Mouse (Mus musculus) liver, embryonic 12.5 days (tissue): ENCODE data around the gene Crx. TPM values are rescaled to one million over a fixed set of nuclear protein-coding genes. Genes with fewer than 3 reads are reported as not detected.
"Not testable (repeated sequence)": the region's sequence is repeated elsewhere in the genome, so short reads cannot be mapped to it uniquely, and the experiment has no call there.

ENCODE experiments used
- ATAC-seq: fragments of 200-750 bp; cut with Nextera tagmentation; 2 replicates; pipeline ENCODE4 v1.8.0; 2017; ENCODE audit warnings: moderate number of reproducible peaks, mild to moderate bottlenecking, moderate library complexity
- H3K27ac ChIP-seq: fragments of 300-500 bp; sonication (generic); 2 replicates; pipeline ENCODE4 v1.5.1; 2016; ENCODE audit warnings: mild to moderate bottlenecking
- H3K27me3 ChIP-seq: fragments of 300-500 bp; sonication (generic); replicated peaks from 2 replicates; pipeline ENCODE4 v1.6.1; 2016; ENCODE audit warnings: mild to moderate bottlenecking, moderate library complexity
- H3K36me3 ChIP-seq: fragments of 300-500 bp; sonication (generic); 2 replicates; pipeline ENCODE4 v1.6.1; 2016; ENCODE audit warnings: mild to moderate bottlenecking, moderate library complexity
- H3K4me1 ChIP-seq: fragments of 300-500 bp; sonication (generic); 2 replicates; pipeline ENCODE4 v1.6.1; 2016
- H3K4me2 ChIP-seq: fragments of 300-500 bp; sonication (generic); 2 replicates; pipeline ENCODE4 v1.6.1; 2016; ENCODE audit warnings: mild to moderate bottlenecking, moderate library complexity
- H3K4me3 ChIP-seq: fragments of 300-500 bp; sonication (generic); 2 replicates; pipeline ENCODE4 v1.5.1; 2016; ENCODE audit warnings: mild to moderate bottlenecking, moderate library complexity
- H3K9ac ChIP-seq: fragments of 300-500 bp; sonication (generic); 2 replicates; pipeline ENCODE4 v1.6.1; 2016; ENCODE audit warnings: mild to moderate bottlenecking, moderate library complexity
- H3K9me3 ChIP-seq: fragments of 300-500 bp; sonication (generic); replicated peaks from 2 replicates; pipeline ENCODE4 v1.6.1; 2016; ENCODE audit warnings: mild to moderate bottlenecking, moderate library complexity
- WGBS: fragments of 180-500 bp; shearing (Covaris S2); methylation state at CpG from one replicate; pipeline ENCODE4 v1.1.7; 2016; ENCODE audit not compliant: insufficient replicate concordance; 5-methylcytosine and 5-hydroxymethylcytosine counted together
- polyA plus RNA-seq: library from polyadenylated mRNA; unstranded; fragments of >200 nt; fragmentation: Nextera tagmentation; extraction: Ambion mirVana; gene quantifications from 2 replicates; pipeline ENCODE4 v1.2.1, GENCODE M21; 2016

Gene Crx
- polyA plus RNA-seq, result not detected in 2 replicates

GRCm38 (mm10) chr7:15879756-15880155 lies at the start of gene Crx:
TSS of gene Crx (minus strand) at chr7:15879968.
- 26% methylated on average over 4 of the region's 4 CpGs for WGBS
- H3K4me2 ChIP-seq, result no peak within 1 kb of the TSS
- H3K27ac ChIP-seq, result no peak within 1 kb of the TSS
- no peaks in the 10 kb centered on the region for H3K4me1 ChIP-seq
- H3K36me3 ChIP-seq, result no peaks in the 10 kb centered on the region
- no peak within 1 kb of the TSS for H3K4me3 ChIP-seq
- H3K9ac ChIP-seq, result no peak within 1 kb of the TSS
- no peak for ATAC-seq
- H3K27me3 ChIP-seq, result no peaks in the 10 kb centered on the region
- H3K9me3 ChIP-seq, result no peaks in the 10 kb centered on the region

- H3K9me3 ChIP-seq, result no peaks in the 10 kb centered on the region
- WGBS, result under 1% methylated on average over 33 of the region's 33 CpGs
- H3K27me3 ChIP-seq, result peaks cover 22% of the 10 kb centered on the region; the same call in 1 of the 2 replicates
Measured at GRCm38 (mm10) chr7:15922220-15922773, 42.5 kb upstream of the Crx start, which contains the start of gene Selenow. TSS of gene Selenow (minus strand) at chr7:15922402.

GRCm38 (mm10) chr7:15921796-15922195 lies 42.0 kb upstream of the Crx start:
- Histone ChIP-seq H3K4me2 (peak overlapping the region; percentile 79), H3K9ac (peak overlapping the region; percentile 82), H3K27me3 (peaks cover 22% of the 10 kb centered on the region; the same call in 1 of the 2 replicates), H3K9me3 (no peaks in the 10 kb centered on the region), H3K4me1 (peaks cover 45% of the 10 kb centered on the region), H3K36me3 (peaks cover 37% of the 10 kb centered on the region), H3K4me3 (peak overlapping the region; percentile 77), H3K27ac (peak overlapping the region; percentile 75)
- 0% methylated on average over 10 of the region's 10 CpGs for WGBS
- peak; percentile 38 for ATAC-seq

More at GRCm38 (mm10) chr7:15922220-15922773, 42.5 kb upstream of the Crx start, which contains the start of gene Selenow:
- peak within 1 kb of the TSS; percentile 82 for H3K9ac ChIP-seq
- H3K27ac ChIP-seq, result peak within 1 kb of the TSS; percentile 75
- H3K4me1 ChIP-seq, result peaks cover 45% of the 10 kb centered on the region
- peak within 1 kb of the TSS; percentile 79 for H3K4me2 ChIP-seq
- peaks cover 32% of the 10 kb centered on the region for H3K36me3 ChIP-seq
- peak within 1 kb of the TSS; percentile 77 for H3K4me3 ChIP-seq
- peak; percentile 95 for ATAC-seq

GRCm38 (mm10) chr7:15920645-15921190 lies 41.0 kb upstream of the Crx start:
- Histone ChIP-seq H3K4me2 (peak overlapping the region; percentile 79), H3K4me1 (peaks cover 45% of the 10 kb centered on the region), H3K27me3 (peaks cover 14% of the 10 kb centered on the region; the same call in 1 of the 2 replicates), H3K9ac (peak overlapping the region; percentile 82), H3K36me3 (peaks cover 44% of the 10 kb centered on the region), H3K4me3 (peak overlapping the region; percentile 77), H3K9me3 (no peaks in the 10 kb centered on the region), H3K27ac (peak overlapping the region; percentile 75)
- ATAC-seq, result no peak
- WGBS, result 67% methylated on average over 6 of the region's 6 CpGs

- H3K4me1 ChIP-seq, result peaks cover 45% of the 10 kb centered on the region
- H3K4me3 ChIP-seq, result peak overlapping the region; percentile 77
- peaks cover 11% of the 10 kb centered on the region; the same call in 1 of the 2 replicates for H3K27me3 ChIP-seq
- 79% methylated on average over 9 of the region's 9 CpGs for WGBS
- H3K27ac ChIP-seq, result peak overlapping the region; percentile 61; the same call in 1 of the 2 replicates
- ATAC-seq, result no peak
- peak overlapping the region; percentile 79 for H3K4me2 ChIP-seq
- peaks cover 44% of the 10 kb centered on the region for H3K36me3 ChIP-seq
- peak overlapping the region; percentile 36; the same call in 1 of the 2 replicates for H3K9ac ChIP-seq
- no peaks in the 10 kb centered on the region for H3K9me3 ChIP-seq
Measured at GRCm38 (mm10) chr7:15919947-15920346, 40.2 kb upstream of the Crx start.

- Histone ChIP-seq H3K27ac (peak overlapping the region; percentile 61; the same call in 1 of the 2 replicates), H3K4me3 (no peak overlapping the region), H3K4me2 (no peak overlapping the region), H3K4me1 (peaks cover 45% of the 10 kb centered on the region), H3K9ac (no peak overlapping the region), H3K9me3 (no peaks in the 10 kb centered on the region), H3K27me3 (no peaks in the 10 kb centered on the region), H3K36me3 (peaks cover 44% of the 10 kb centered on the region)
- ATAC-seq, result no peak
Measured at GRCm38 (mm10) chr7:15918371-15918770, 38.6 kb upstream of the Crx start.

- Histone ChIP-seq H3K27me3 (no peaks in the 10 kb centered on the region), H3K9me3 (no peaks in the 10 kb centered on the region), H3K9ac (no peak overlapping the region), H3K4me1 (peaks cover 35% of the 10 kb centered on the region), H3K4me2 (no peak overlapping the region), H3K27ac (no peak overlapping the region), H3K4me3 (no peak overlapping the region), H3K36me3 (peaks cover 44% of the 10 kb centered on the region)
- WGBS, result 75% methylated on average over 4 of the region's 4 CpGs
- ATAC-seq, result no peak
Measured at GRCm38 (mm10) chr7:15916996-15917395, 37.2 kb upstream of the Crx start.

- H3K9ac ChIP-seq, result no peak overlapping the region
- H3K36me3 ChIP-seq, result peaks cover 44% of the 10 kb centered on the region
Measured at GRCm38 (mm10) chr7:15916134-15916723, 36.5 kb upstream of the Crx start.

GRCm38 (mm10) chr7:15915695-15916094 lies 35.9 kb upstream of the Crx start:
- not testable (repeated sequence) for H3K4me3 ChIP-seq

More at GRCm38 (mm10) chr7:15916134-15916723, 36.5 kb upstream of the Crx start:
- WGBS, result 71% methylated on average over 3 of the region's 3 CpGs
- Histone ChIP-seq H3K4me3 (no peak overlapping the region), H3K9me3 (no peaks in the 10 kb centered on the region), H3K4me1 (peaks cover 30% of the 10 kb centered on the region), H3K27me3 (no peaks in the 10 kb centered on the region), H3K4me2 (no peak overlapping the region), H3K27ac (no peak overlapping the region)
- ATAC-seq, result no peak

GRCm38 (mm10) chr7:15914751-15915150 lies 35.0 kb upstream of the Crx start:
- Histone ChIP-seq H3K4me2 (no peak overlapping the region), H3K4me3 (no peak overlapping the region), H3K9me3 (no peaks in the 10 kb centered on the region), H3K9ac (no peak overlapping the region), H3K4me1 (peaks cover 15% of the 10 kb centered on the region), H3K27ac (no peak overlapping the region), H3K27me3 (no peaks in the 10 kb centered on the region), H3K36me3 (peaks cover 34% of the 10 kb centered on the region)
- ATAC-seq, result no peak
- WGBS, result 65% methylated on average over 2 of the region's 2 CpGs

More at GRCm38 (mm10) chr7:15915695-15916094, 35.9 kb upstream of the Crx start:
- not testable (repeated sequence) for H3K4me2 ChIP-seq, H3K27me3 ChIP-seq, H3K27ac ChIP-seq, ATAC-seq, H3K9me3 ChIP-seq, H3K9ac ChIP-seq
- 81% methylated on average over 4 of the region's 4 CpGs for WGBS
- Histone ChIP-seq H3K4me1 (peaks cover 25% of the 10 kb centered on the region), H3K36me3 (peaks cover 44% of the 10 kb centered on the region)

GRCm38 (mm10) chr7:15914252-15914651 lies 34.5 kb upstream of the Crx start:
- Histone ChIP-seq H3K27ac (no peak overlapping the region), H3K4me1 (peaks cover 10% of the 10 kb centered on the region), H3K27me3 (no peaks in the 10 kb centered on the region), H3K4me3 (no peak overlapping the region), H3K9ac (no peak overlapping the region), H3K4me2 (no peak overlapping the region), H3K36me3 (peaks cover 29% of the 10 kb centered on the region), H3K9me3 (no peaks in the 10 kb centered on the region)
- ATAC-seq, result no peak
- 39% methylated on average over 2 of the region's 2 CpGs for WGBS

- ATAC-seq, result 0 out of 2 replicates have a peak, but pooled peaks have one; percentile 44
- Histone ChIP-seq H3K27me3 (peaks cover 6% of the 10 kb centered on the region), H3K9me3 (no peaks in the 10 kb centered on the region), H3K36me3 (peaks cover 11% of the 10 kb centered on the region), H3K4me3 (no peak overlapping the region), H3K4me1 (no peaks in the 10 kb centered on the region; the same call in 1 of the 2 replicates), H3K27ac (no peak overlapping the region), H3K4me2 (no peak overlapping the region), H3K9ac (no peak overlapping the region)
- 4% methylated on average over 4 of the region's 4 CpGs for WGBS
Measured at GRCm38 (mm10) chr7:15912183-15912582, 32.4 kb upstream of the Crx start.
